Mouse (Mus musculus): ENCODE data around the gene Vmn2r112. TPM values are rescaled to one million over a fixed set of nuclear protein-coding genes. Genes with fewer than 3 reads are reported as not detected.
"Not testable (repeated sequence)": the region's sequence is repeated elsewhere in the genome, so short reads cannot be mapped to it uniquely, and the experiment has no call there.

Vmn2r112 gene
- polyA plus RNA-seq (2015; fragmentation: Nextera tagmentation; extraction: Ambion mirVana), result not detected in 2 replicates

- H3K9ac ChIP-seq, result not testable (repeated sequence)
These were observed at the start of gene Vmn2r112 for GRCm38 (mm10) chr17:22600651-22601050. TSS of gene Vmn2r112 (plus strand) at chr17:22600951.

GRCm38 (mm10) chr17:22573382-22573781 lies 27.4 kb upstream of the Vmn2r112 start, which contains the start of gene Vmn2r111:
TSS of gene Vmn2r111 (minus strand) at chr17:22573482.
- 67% methylated on average over 1 of the region's 1 CpGs for WGBS
- not testable (repeated sequence) for H3K27me3 ChIP-seq

More at GRCm38 (mm10) chr17:22600651-22601050, at the start of gene Vmn2r112:
- H3K27me3 ChIP-seq; H3K4me2 ChIP-seq (replicated peaks); H3K36me3 ChIP-seq; H3K4me1 ChIP-seq; H3K27ac ChIP-seq; H3K9me3 ChIP-seq; ATAC-seq (ENCODE audit: low FRiP score, low read depth); H3K4me3 ChIP-seq: not testable (repeated sequence)

GRCm38 (mm10) chr17:22630646-22631045 lies 29.9 kb downstream of the Vmn2r112 start:
- Histone ChIP-seq H3K27me3 (no peaks in the 10 kb centered on the region), H3K4me2 (replicated peaks) (no peak overlapping the region), H3K4me1 (no peaks in the 10 kb centered on the region), H3K36me3 (no peaks in the 10 kb centered on the region), H3K27ac (no peak overlapping the region), H3K9ac (no peak overlapping the region), H3K9me3 (peaks cover 5% of the 10 kb centered on the region; the same call in 1 of the 2 replicates), H3K4me3 (no peak overlapping the region)
- ATAC-seq (ENCODE audit: low FRiP score, low read depth), result no peak
- 67% methylated on average over 1 of the region's 1 CpGs for WGBS

More at GRCm38 (mm10) chr17:22573382-22573781, 27.4 kb upstream of the Vmn2r112 start, which contains the start of gene Vmn2r111:
- not testable (repeated sequence) for H3K4me3 ChIP-seq; H3K9ac ChIP-seq; H3K36me3 ChIP-seq; H3K4me2 ChIP-seq (replicated peaks); ATAC-seq (ENCODE audit: low FRiP score, low read depth); H3K9me3 ChIP-seq; H3K4me1 ChIP-seq; H3K27ac ChIP-seq

Other genes starting within 250 kb of the Vmn2r112 start
- 15.3 and 16.7 TPM in 2 replicates for gene Zfp944, start 239.6 kb upstream of the Vmn2r112 start, polyA plus RNA-seq (2015; fragmentation: Nextera tagmentation; extraction: Ambion mirVana)
- 9.0 and 9.2 TPM in 2 replicates for gene Zfp758, start 239.5 kb upstream of the Vmn2r112 start, polyA plus RNA-seq (2015; fragmentation: Nextera tagmentation; extraction: Ambion mirVana)
- 19.8 and 20.7 TPM in 2 replicates for gene Zfp946, start 176.7 kb upstream of the Vmn2r112 start, polyA plus RNA-seq (2015; fragmentation: Nextera tagmentation; extraction: Ambion mirVana)
- not detected in 2 replicates for gene Vmn2r111, start 27.5 kb upstream of the Vmn2r112 start, polyA plus RNA-seq (2015; fragmentation: Nextera tagmentation; extraction: Ambion mirVana)